Mouse (Mus musculus): ENCODE results near the gene Vwa2.

Vwa2 gene

GRCm38 (mm10) chr19:56873816-56874600, at the start of gene Vwa2:
Vwa2 (plus strand) TSS chr19:56874249.
- in situ Hi-C loops (cut with MboI, MseI) = no loop called here

GRCm38 (mm10) chr19:56826047-56826631, 47.9 kb upstream of the Vwa2 start, which contains the start of gene Tdrd1:
Tdrd1 (plus strand) TSS chr19:56826209.
- in situ Hi-C loops (cut with MboI, MseI) = no loop called here

GRCm38 (mm10) chr19:56828305-56828704, 45.7 kb upstream of the Vwa2 start:
- in situ Hi-C loops (cut with MboI, MseI) = no loop called here

- in situ Hi-C loops (cut with MboI, MseI) = no loop called here
Measured at GRCm38 (mm10) chr19:56829267-56829666, 44.8 kb upstream of the Vwa2 start.

- in situ Hi-C loops (cut with MboI, MseI) = no loop called here
Measured at GRCm38 (mm10) chr19:56830163-56830562, 43.9 kb upstream of the Vwa2 start.

GRCm38 (mm10) chr19:56835340-56835739, 38.7 kb upstream of the Vwa2 start:
- in situ Hi-C loops (cut with MboI, MseI) = no loop called here

GRCm38 (mm10) chr19:56838942-56839706, 34.9 kb upstream of the Vwa2 start:
- in situ Hi-C loops (cut with MboI, MseI) = no loop called here

GRCm38 (mm10) chr19:56842974-56843373, 31.1 kb upstream of the Vwa2 start:
- in situ Hi-C loops (cut with MboI, MseI) = no loop called here

- in situ Hi-C loops (cut with MboI, MseI) = no loop called here
Measured at GRCm38 (mm10) chr19:56852590-56852989, 21.5 kb upstream of the Vwa2 start.

GRCm38 (mm10) chr19:56856455-56856854, 17.6 kb upstream of the Vwa2 start:
- in situ Hi-C loops (cut with MboI, MseI) = no loop called here

GRCm38 (mm10) chr19:56867701-56868100, 6.3 kb upstream of the Vwa2 start:
- in situ Hi-C loops (cut with MboI, MseI) = no loop called here

- in situ Hi-C loops (cut with MboI, MseI) = no loop called here
Measured at GRCm38 (mm10) chr19:56874601-56875315, 709 bp downstream of the Vwa2 start.

GRCm38 (mm10) chr19:56877364-56877763, 3.3 kb downstream of the Vwa2 start:
- in situ Hi-C loops (cut with MboI, MseI) = no loop called here

- in situ Hi-C loops (cut with MboI, MseI) = no loop called here
Measured at GRCm38 (mm10) chr19:56887879-56888278, 13.8 kb downstream of the Vwa2 start.

- in situ Hi-C loops (cut with MboI, MseI) = no loop called here
Measured at GRCm38 (mm10) chr19:56888654-56889053, 14.6 kb downstream of the Vwa2 start.

- in situ Hi-C loops (cut with MboI, MseI) = no loop called here
Measured at GRCm38 (mm10) chr19:56891438-56891837, 17.4 kb downstream of the Vwa2 start.

GRCm38 (mm10) chr19:56892586-56892985, 18.5 kb downstream of the Vwa2 start:
- in situ Hi-C loops (cut with MboI, MseI) = no loop called here

GRCm38 (mm10) chr19:56893326-56893725, 19.3 kb downstream of the Vwa2 start:
- in situ Hi-C loops (cut with MboI, MseI) = no loop called here

GRCm38 (mm10) chr19:56897654-56898053, 23.6 kb downstream of the Vwa2 start:
- in situ Hi-C loops (cut with MboI, MseI) = no loop called here

- in situ Hi-C loops (cut with MboI, MseI) = loop anchor here in 1 of 2 experiments (10.0 to 25.0 kb wide), 2 partner anchors 408 to 549 kb away; partner anchors contain the start of gene Ablim1
Measured at GRCm38 (mm10) chr19:56904095-56904494, 30.0 kb downstream of the Vwa2 start.

- in situ Hi-C loops (cut with MboI, MseI) = loop anchor here in 1 of 2 experiments (10.0 to 25.0 kb wide), 2 partner anchors 407 to 551 kb away; partner anchors contain the start of gene Ablim1
Measured at GRCm38 (mm10) chr19:56905395-56905794, 31.3 kb downstream of the Vwa2 start.

Measured in T-helper 17 cell (primary cell).